Mouse (Mus musculus): Measurements from ENCODE around the gene Gm10799.
A peak's percentile ranks its signal among the peaks of the same experiment; 100 is the strongest.
"Not testable (repeated sequence)": the region's sequence is repeated elsewhere in the genome, so short reads cannot be mapped to it uniquely, and the experiment has no call there.

Gene Gm10799

DNA sequence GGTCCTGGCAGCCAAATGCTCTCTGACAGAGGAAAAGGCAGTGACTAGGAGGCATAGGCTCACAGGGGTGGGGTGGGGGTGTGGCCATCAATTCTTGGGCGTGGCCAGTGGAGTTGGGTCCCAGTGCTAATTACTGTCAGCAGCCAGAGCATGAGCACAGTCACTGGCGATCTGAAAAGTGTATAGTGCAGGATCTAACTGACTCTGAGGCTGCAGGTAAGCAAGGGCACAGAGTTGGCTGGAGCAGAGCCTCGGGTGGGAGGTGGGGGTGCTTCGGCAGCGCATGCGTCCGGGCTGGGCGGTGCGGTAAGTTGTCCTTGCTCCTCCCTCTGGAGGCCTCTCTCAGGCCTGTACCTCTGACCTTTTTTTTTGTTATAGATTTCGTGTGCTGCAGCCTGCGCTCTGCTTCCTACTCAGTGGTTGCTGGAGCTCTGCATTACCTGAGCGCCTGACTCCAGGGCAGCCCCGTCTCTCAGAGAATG, 1.4 kb upstream of the Gm10799 start, which contains the start of gene Cd59b:
Gene Cd59b, plus strand, starts transcription at position 146 of the 482 bp plus-strand sequence.
- DNase-seq (ENCODE audit: low read depth, low spot score), result peak; percentile 80

DNA sequence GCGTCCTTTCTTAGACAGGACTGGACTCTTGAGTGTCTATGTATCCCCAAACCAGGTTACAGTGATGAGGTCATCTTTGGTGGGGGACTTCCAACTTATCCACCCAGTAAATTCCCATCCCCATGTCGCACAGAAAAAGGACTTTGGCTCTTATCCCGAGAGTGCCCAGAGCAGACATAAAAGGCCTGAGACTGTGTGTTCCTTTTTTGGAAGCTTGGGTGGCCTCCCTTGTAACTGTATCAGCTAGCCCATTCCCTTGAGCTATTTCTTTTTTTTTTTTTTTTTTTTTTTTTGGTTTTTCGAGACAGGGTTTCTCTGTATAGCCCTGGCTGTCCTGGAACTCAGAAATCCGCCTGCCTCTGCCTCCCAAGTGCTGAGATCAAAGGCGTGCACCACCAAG, 2.8 kb downstream of the Gm10799 start, which contains the start of gene Gm10912:
Gene Gm10912, plus strand, starts transcription at position 301 of the 400 bp plus-strand sequence.
- DNase-seq (ENCODE audit: low read depth, low spot score), result not testable (repeated sequence)

GRCm38 (mm10) chr2:104064152-104064551, 4.2 kb downstream of the Gm10799 start:
- DNase-seq (ENCODE audit: low read depth, low spot score), result no peak

DNA sequence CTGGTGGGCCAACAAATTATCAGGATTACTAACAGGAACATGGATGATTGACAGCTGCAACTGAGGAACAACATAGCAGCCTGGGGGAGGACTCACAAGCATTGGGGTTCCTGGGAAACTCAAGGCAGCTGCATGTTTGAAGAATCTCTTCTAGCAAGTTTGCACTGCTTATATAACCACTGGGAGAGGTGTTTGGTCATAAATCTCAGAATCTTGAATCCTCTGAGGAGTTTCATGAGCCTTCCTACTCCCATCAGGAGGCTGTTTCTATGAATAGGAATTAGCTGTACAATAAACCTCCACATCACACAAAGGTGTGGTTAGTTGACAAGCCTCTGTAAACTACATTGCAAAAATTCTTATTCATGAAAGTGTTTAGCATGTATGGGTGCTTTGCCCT, 5.7 kb downstream of the Gm10799 start:
- DNase-seq (ENCODE audit: low read depth, low spot score), result no peak

GRCm38 (mm10) chr2:104060996-104061395, 7.4 kb downstream of the Gm10799 start:
- no peak for DNase-seq (ENCODE audit: low read depth, low spot score)

DNA sequence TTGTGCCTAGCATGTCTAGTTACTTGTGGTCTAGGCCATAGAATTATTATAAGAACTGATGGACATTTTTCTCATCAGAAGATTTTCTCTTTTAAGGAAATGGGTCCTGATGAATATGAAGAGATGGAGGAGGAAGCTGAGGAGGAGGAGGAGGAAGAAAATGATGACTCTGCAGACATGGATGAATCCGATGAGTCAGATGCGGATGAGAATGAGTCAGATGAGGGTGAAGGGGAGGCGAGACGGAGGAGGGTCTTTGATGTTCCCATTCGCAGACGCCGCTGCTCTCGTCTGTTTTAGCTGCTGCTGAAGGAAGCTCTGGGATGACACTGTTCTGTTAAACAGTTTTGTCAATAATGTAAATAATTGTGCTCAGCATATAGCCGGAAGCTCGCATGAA, 8.6 kb downstream of the Gm10799 start:
- DNase-seq (ENCODE audit: low read depth, low spot score), result no peak

DNA sequence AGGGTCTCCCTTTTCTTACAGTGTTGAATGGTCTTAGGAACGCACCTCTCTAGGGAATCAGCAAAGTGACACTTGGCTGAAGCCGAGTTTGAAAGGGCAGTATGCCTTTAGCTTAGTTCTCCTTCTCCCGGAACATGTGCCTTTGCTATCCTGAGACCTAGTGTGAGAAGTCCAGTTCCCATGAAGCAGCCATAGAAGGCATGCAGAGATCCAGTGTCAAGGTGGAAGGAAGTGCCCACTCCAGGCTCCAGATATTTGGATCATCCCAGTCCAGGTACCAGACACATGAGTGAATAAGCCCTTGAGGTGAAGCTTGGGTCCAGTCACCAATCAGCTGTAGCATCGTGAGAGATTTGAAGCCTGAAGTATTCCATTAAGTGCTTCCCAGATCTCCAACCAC, 9.4 kb downstream of the Gm10799 start:
- no peak for DNase-seq (ENCODE audit: low read depth, low spot score)

DNA sequence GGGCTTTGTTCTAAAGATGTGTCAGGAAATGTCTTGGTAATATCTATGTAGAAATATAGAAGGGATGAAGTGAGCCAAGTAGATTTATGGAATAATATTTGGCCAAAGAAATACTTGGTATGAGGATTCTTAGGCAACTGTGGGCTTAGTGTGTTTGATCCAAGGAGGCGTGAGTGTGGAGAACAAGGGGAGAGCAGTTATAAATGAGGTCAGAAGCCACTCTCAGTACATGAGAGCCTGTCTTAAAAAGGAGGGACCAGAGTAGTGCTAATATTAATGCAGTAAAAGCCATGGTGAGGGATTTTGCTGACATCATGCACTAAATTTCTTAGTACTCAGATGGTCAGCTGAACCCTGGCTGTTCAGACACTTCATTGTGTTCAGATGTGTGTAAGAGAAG, 10.0 kb downstream of the Gm10799 start:
- no peak for DNase-seq (ENCODE audit: low read depth, low spot score)

DNA sequence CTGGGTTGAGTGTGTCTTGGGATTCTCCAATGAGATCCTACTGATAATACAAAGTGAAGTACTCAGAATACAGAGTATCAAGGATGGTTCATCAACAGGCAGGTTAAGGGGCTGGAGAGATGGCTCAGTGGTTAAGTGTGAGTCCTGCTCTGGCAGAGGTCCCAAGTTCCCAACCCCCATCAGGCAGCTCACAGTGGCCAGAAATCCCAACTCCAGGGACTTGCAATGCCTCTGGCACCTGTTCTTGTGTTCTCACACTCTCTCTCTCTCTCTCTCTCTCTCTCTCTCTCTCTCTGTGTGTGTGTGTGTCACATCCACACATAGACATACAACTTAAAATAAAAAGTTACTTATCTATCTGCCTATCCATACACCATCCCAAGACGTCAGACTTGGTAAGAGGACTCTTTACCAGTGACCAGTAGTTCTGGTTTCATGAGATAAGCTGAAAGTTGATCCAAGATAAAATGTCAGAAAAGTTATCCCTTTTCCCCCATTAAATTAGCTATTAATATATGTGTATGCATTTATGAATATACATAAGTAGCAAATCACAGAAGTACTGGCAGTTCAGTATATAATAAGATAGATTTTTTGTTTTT, 23.8 kb downstream of the Gm10799 start:
- DNase-seq (ENCODE audit: low read depth, low spot score), result no peak

GRCm38 (mm10) chr2:104043624-104044478, 24.5 kb downstream of the Gm10799 start:
- DNase-seq (ENCODE audit: low read depth, low spot score), result no peak

GRCm38 (mm10) chr2:104042766-104043165, 25.6 kb downstream of the Gm10799 start:
- no peak for DNase-seq (ENCODE audit: low read depth, low spot score)

- DNase-seq (ENCODE audit: low read depth, low spot score), result no peak
Observed at GRCm38 (mm10) chr2:104041632-104042031, 26.7 kb downstream of the Gm10799 start.

GRCm38 (mm10) chr2:104038236-104038635, 30.1 kb downstream of the Gm10799 start:
- no peak for DNase-seq (ENCODE audit: low read depth, low spot score)

GRCm38 (mm10) chr2:104036316-104036715, 32.0 kb downstream of the Gm10799 start:
- DNase-seq (ENCODE audit: low read depth, low spot score), result no peak

- no peak for DNase-seq (ENCODE audit: low read depth, low spot score)
Observed at GRCm38 (mm10) chr2:104035595-104035994, 32.8 kb downstream of the Gm10799 start.

- DNase-seq (ENCODE audit: low read depth, low spot score), result peak; percentile 75
Observed at GRCm38 (mm10) chr2:104034832-104035472, 33.4 kb downstream of the Gm10799 start.

DNA sequence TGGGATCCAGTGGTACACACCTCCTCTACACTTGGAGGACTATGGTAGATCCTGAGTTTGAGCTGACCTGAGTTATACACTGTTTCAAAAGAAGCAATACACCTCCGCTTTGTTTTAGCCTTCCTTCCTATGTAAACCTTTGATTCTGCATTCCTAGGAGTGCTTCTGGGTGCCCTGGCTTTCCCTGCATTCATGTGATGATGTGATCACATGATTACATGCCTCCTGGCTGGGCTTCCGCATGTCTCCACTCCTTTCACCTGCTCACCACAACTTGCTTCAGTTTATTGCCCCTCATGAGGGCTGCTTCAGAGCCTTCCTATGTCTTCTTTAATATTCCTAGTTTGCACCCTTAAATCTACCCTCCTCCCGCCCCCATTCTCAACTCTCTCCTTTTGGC, 36.3 kb downstream of the Gm10799 start:
- DNase-seq (ENCODE audit: low read depth, low spot score), result peak; percentile 63

GRCm38 (mm10) chr2:104030381-104030780, 38.0 kb downstream of the Gm10799 start:
- no peak for DNase-seq (ENCODE audit: low read depth, low spot score)

DNA sequence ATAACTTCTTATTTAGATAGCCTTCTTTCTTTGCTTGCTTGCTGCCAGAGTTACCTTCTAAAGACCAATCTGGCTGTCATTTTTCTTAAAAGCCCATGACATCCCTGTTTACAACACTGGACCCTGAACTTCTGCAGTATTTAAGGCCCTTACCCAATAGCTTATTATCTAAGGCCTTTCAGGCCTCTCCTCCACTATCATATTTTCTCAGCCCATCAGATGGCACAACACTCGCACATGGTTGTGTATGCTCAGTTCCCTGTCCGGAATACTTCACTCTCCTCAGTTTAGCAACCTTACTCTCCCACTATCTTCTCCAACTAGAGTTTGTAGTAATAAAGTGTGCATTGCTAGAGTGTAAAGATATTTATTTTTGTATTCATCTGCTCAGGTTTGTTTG, 39.3 kb downstream of the Gm10799 start:
- no peak for DNase-seq (ENCODE audit: low read depth, low spot score)

DNA sequence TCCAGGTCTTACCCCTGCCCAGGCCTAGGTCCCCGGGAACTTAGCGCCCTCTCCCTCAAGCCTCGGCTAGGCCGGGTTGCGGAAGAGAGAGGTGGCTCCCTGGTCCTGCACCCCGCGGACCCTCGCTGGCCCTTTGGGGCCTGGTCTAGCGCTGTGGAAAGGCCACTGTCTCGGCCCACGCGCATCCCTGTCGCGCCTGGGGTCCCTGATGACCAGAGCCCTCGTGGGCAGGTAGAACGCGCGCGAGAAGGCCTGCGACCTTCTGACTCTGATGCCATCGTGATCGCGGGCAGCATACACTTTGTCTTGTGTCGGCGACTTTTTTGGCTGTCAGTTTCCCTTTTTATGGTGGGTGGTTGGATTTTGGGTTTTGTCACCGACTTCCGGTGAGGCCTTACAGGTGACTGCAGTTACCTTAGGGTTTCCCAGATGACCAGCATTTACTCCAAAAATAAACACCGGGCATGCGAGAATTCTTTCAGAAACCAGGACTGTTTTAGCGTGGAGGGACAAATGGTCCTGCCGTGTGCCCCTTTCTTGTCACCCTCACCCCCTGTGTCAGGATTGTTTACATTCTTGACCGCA, 40.1 kb downstream of the Gm10799 start, which contains the start of gene 4931422A03Rik:
Gene 4931422A03Rik, minus strand, starts transcription at position 223 of the 585 bp plus-strand sequence.
- DNase-seq (ENCODE audit: low read depth, low spot score), result no peak

DNA sequence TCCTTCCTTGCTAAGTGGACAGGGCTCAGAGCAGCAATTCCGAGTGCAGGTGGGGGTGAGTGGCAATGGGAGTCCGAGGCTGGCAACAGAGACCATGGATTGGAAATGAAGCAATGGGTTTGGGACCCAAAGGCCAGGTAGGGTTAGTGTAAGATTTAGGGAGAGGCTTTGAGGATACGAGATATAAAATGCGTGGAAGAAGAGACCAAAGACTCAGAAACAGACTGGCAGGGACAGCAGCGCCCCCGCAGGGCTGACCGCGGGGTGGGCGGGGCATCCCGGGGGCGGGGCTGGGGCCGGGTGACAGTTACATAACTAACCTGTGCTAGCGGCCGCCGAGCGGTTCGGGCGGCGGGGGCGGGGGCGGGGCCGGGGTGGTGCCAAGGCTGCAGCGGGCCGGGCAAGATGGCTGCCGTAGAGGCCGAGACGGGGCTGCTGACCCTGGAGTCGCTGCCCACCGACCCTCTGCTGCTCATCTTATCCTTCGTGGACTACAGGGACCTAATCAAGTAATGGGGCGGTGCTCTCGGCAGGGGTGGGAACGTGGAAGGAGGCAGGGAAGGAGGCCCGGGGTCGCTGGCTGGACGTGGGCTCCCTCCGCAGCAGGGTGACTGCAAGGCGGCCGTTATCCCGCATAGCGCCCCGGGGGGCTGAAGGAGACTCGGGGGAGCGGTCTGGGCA, 40.8 kb downstream of the Gm10799 start, which contains the start of gene Fbxo3:
Gene Fbxo3, plus strand, starts transcription at position 264 of the 681 bp plus-strand sequence.
- DNase-seq (ENCODE audit: low read depth, low spot score), result peak; percentile 83
